Mouse (Mus musculus): ENCODE measurements around the gene Vegfb. TPM values are rescaled to one million over a fixed set of nuclear protein-coding genes. Genes with fewer than 3 reads are reported as not detected.

The Vegfb gene
- total and polyA plus RNA-seq, 2 experiments from 2014 or later, result 40.5 to 90.8 TPM

DNA sequence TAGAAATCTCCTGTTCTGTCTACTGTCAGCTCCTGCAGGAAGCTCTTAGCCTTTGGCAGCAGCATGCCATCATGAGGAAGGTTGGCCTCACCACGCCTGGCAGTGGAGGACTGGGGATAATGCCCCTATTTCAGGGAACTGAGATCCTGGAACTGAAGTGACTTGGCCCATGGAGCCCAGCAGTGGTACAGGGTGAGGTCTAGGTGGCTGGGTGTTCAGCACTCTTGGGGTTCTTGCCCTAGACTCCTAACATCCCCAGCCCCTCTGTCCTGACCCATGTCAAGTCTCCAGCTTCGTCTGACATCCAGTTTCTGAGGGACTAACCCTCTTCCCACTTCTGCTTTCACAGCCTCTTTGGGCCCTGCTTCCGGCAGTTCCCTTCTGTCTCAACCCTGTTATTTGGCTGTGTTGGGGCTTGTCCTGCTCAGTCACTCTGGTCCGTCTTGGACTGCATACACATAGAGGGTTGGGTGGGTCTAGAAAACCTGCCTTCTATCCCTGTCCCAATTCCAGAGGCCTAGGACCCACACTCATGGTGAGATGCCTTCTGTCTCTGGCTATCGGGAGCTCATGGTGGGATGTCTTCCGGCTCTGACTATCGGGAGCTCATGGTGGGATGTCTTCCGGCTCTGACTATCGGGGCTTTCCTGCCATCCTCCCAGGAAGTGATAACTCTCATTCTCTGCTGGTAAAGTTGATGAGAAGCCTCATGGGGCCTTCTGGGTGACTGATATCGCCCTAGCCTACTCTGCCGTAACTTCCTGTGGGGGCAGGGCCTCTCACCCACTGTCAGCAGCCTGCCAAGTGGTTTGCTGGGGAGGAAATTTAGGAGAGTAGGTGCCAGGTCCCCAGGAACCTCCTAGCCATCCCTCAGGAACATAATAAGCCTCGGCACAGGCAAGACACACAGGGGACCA is 30.3 kb upstream of the Vegfb start:
- Histone ChIP-seq H3K4me1 (ENCODE audit: insufficient read depth, low read length) (no peaks in the 10 kb centered on the region), H3K9ac (replicated peaks; ENCODE audit: low read length) (no peak overlapping the region), H3K4me2 (ENCODE audit: low read depth, low read length) (no peak overlapping the region), H3K4me3 (ENCODE audit: low read length) (no peak overlapping the region), H3K36me3 (ENCODE audit: insufficient read depth, low read length) (peaks cover 37% of the 10 kb centered on the region), H3K27me3 (ENCODE audit: insufficient read depth, low read length) (no peaks in the 10 kb centered on the region), H3K27ac (no peak overlapping the region), H3K9me3 (ENCODE audit: low read length) (no peaks in the 10 kb centered on the region)
- ATAC-seq (no peak), DNase-seq (ENCODE audit: low spot score) (no peak)
- no peak for TF ChIP-seq CTCF (IDR thresholded peaks at IDR 0.05; ENCODE audit: low read depth)
- WGBS, result 87% methylated on average over 12 of the region's 12 CpGs

DNA sequence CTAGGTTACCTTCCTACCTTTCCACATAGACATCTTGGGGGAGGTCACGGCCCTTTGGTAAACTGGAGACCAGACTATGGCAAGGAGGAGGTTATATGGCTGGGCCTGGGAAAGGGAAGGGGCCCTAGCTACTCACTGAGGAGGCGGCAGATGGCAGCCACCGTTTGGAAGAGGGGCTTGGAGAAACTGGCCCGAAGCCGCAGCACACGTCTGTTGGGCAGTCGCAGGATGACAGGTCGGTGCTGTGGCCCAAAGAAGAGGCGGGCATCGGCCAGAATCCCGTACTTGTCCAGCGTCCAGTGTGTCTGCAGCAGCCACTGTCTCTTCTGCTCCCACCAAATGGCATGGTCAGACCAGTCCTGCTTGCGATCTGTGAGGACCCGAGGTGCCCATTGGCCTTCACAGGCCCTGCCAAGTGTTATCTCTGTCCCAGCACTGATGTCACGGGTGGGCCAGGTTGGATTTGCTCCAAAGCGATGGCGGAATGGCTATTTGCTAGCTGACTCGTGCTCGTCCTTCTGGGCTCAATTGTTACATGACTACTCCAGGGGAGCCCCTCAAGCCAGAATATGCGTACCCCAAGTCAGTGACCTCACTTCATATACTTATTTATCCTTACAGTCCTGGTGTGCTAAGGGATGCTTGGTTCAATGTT is 27.2 kb upstream of the Vegfb start:
- 90% methylated on average over 20 of the region's 20 CpGs for WGBS
- no peak for DNase-seq (ENCODE audit: low spot score)
- ATAC-seq, result no peak

GRCm38 (mm10) chr19:7013984-7014383 is 26.5 kb upstream of the Vegfb start:
- no peak for TF ChIP-seq CTCF (IDR thresholded peaks at IDR 0.05; ENCODE audit: low read depth)
- no peak for ATAC-seq
- no peaks in the 10 kb centered on the region for H3K9me3 ChIP-seq (ENCODE audit: low read length)
- DNase-seq (ENCODE audit: low spot score), result no peak
- H3K9ac ChIP-seq (replicated peaks; ENCODE audit: low read length), result no peak overlapping the region
- no peaks in the 10 kb centered on the region for H3K4me1 ChIP-seq (ENCODE audit: insufficient read depth, low read length)
- H3K4me2 ChIP-seq (ENCODE audit: low read depth, low read length), result no peak overlapping the region
- WGBS, result 89% methylated on average over 9 of the region's 9 CpGs
- no peaks in the 10 kb centered on the region for H3K27me3 ChIP-seq (ENCODE audit: insufficient read depth, low read length)
- no peak overlapping the region for H3K27ac ChIP-seq
- H3K36me3 ChIP-seq (ENCODE audit: insufficient read depth, low read length), result peaks cover 5% of the 10 kb centered on the region; the same call in 1 of the 2 replicates
- H3K4me3 ChIP-seq (ENCODE audit: low read length), result no peak overlapping the region

More for the DNA sequence above, 27.2 kb upstream of the Vegfb start:
- Histone ChIP-seq H3K27me3 (ENCODE audit: insufficient read depth, low read length) (no peaks in the 10 kb centered on the region), H3K9ac (replicated peaks; ENCODE audit: low read length) (no peak overlapping the region), H3K27ac (no peak overlapping the region), H3K4me1 (ENCODE audit: insufficient read depth, low read length) (no peaks in the 10 kb centered on the region), H3K4me3 (ENCODE audit: low read length) (no peak overlapping the region), H3K9me3 (ENCODE audit: low read length) (no peaks in the 10 kb centered on the region), H3K4me2 (ENCODE audit: low read depth, low read length) (no peak overlapping the region), H3K36me3 (ENCODE audit: insufficient read depth, low read length) (peaks cover 8% of the 10 kb centered on the region; the same call in 1 of the 2 replicates)
- no peak for TF ChIP-seq CTCF (IDR thresholded peaks at IDR 0.05; ENCODE audit: low read depth)

DNA sequence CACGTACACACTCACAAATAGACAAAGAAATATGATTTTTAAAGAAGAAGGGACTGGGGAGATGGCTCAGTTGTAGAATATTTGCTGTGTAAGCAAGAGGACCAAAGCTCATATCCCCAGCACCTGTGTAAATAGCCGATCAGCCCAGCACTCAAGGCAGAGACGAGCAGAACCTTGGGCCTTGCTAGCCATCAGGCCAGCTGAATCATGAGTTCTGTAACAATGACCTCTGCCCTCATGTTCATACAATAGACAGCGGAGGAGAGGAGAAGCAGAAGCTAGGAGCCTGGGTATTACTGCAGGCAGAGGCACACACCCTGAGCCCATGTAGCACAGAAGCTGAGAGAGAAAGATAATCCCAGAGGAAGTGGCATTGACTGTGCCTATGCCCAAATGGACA is 25.0 kb upstream of the Vegfb start:
- DNase-seq (ENCODE audit: low spot score), result no peak
- Histone ChIP-seq H3K4me2 (ENCODE audit: low read depth, low read length) (no peak overlapping the region), H3K9ac (replicated peaks; ENCODE audit: low read length) (no peak overlapping the region), H3K9me3 (ENCODE audit: low read length) (no peaks in the 10 kb centered on the region), H3K4me3 (ENCODE audit: low read length) (no peak overlapping the region), H3K27ac (no peak overlapping the region), H3K4me1 (ENCODE audit: insufficient read depth, low read length) (no peaks in the 10 kb centered on the region), H3K27me3 (ENCODE audit: insufficient read depth, low read length) (no peaks in the 10 kb centered on the region), H3K36me3 (ENCODE audit: insufficient read depth, low read length) (no peaks in the 10 kb centered on the region)
- WGBS, result 79% methylated on average over 4 of the region's 4 CpGs
- ATAC-seq, result no peak
- no peak for TF ChIP-seq CTCF (IDR thresholded peaks at IDR 0.05; ENCODE audit: low read depth)

DNA sequence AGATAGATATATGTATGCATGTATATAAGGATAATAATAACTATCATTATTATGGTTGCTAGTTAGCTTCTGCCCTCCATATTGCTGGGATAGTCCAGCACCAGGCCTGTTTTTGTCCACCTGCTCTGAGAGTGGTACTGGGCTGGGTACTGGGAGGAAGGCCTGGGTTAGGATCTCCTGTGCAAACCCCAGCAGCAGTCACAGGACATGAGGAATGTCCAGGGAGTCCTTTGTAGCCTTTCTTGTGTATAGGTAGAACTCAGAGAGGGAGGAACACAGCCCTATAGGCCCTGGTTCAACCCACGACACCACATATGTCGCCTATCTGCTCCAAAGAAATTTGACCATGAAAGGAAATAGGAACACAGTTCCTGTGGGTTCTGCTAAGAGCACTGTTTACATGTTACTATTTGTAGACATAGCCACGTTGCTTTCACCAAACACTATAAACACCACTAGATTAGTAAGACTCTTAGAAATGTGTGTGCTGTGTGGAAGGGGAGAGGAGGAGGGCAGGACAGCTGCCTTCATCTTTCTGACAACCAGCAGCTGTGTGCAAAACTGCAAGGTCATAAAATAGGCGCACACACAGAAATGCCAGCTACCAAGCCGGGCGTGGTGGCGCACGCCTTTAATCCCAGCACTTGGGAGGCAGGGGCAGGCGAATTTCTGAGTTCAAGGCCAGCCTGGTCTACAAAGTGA is 19.6 kb upstream of the Vegfb start:
- Histone ChIP-seq H3K4me1 (ENCODE audit: insufficient read depth, low read length) (no peaks in the 10 kb centered on the region), H3K4me2 (ENCODE audit: low read depth, low read length) (no peak overlapping the region), H3K27ac (no peak overlapping the region), H3K4me3 (ENCODE audit: low read length) (no peak overlapping the region), H3K27me3 (ENCODE audit: insufficient read depth, low read length) (no peaks in the 10 kb centered on the region), H3K36me3 (ENCODE audit: insufficient read depth, low read length) (no peaks in the 10 kb centered on the region), H3K9ac (replicated peaks; ENCODE audit: low read length) (no peak overlapping the region), H3K9me3 (ENCODE audit: low read length) (no peaks in the 10 kb centered on the region)
- DNase-seq (ENCODE audit: low spot score) (no peak), ATAC-seq (no peak)
- TF ChIP-seq CTCF (IDR thresholded peaks at IDR 0.05; ENCODE audit: low read depth), result no peak
- 83% methylated on average over 9 of the region's 9 CpGs for WGBS

DNA sequence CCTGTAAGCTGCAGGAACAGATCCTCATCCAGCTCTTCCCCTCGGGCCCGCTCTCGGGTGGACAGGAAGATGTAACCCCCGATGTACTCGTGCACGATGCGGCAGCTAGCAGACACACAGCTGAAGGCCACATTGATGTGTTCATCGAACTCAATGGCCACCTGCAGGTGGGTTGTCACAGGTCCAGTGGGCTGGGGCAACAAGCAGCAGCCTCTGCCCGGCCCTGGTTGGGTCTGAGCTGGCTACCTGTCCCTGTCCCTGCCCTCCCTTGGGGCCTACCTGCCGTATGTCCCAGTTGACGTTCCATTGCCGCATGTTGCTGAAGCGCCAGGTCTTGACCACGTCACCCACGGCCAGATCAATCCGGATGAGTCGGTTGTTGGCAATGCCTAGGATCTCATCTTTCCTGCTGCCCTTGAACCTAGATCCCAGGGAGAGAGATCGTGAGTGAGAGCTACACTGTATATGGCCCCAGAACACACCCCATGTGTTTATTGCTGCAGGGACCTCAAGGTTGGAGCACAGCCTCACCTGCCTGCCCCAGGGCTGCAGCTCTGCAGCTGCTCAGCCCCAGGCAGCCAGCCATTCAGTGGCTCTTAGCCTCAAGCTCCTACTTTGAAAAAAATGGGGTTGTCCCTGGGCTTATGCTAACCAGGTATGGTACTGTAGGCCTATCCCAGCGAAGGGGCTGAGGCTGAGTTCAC is 12.1 kb upstream of the Vegfb start:
- DNase-seq (ENCODE audit: low spot score) (no peak), ATAC-seq (no peak)
- no peak overlapping the region for H3K9ac ChIP-seq (replicated peaks; ENCODE audit: low read length)
- peaks cover 4% of the 10 kb centered on the region; the same call in 1 of the 2 replicates for H3K36me3 ChIP-seq (ENCODE audit: insufficient read depth, low read length)
- no peak for TF ChIP-seq CTCF (IDR thresholded peaks at IDR 0.05; ENCODE audit: low read depth)
- 92% methylated on average over 19 of the region's 19 CpGs for WGBS
- H3K27me3 ChIP-seq (ENCODE audit: insufficient read depth, low read length), result no peaks in the 10 kb centered on the region
- peaks cover 17% of the 10 kb centered on the region for H3K4me1 ChIP-seq (ENCODE audit: insufficient read depth, low read length)
- no peak overlapping the region for H3K27ac ChIP-seq
- no peak overlapping the region for H3K4me3 ChIP-seq (ENCODE audit: low read length)
- H3K9me3 ChIP-seq (ENCODE audit: low read length), result no peaks in the 10 kb centered on the region
- no peak overlapping the region for H3K4me2 ChIP-seq (ENCODE audit: low read depth, low read length)
